Mouse (Mus musculus) layer of hippocampus, postnatal 10 days (tissue): ENCODE data around the gene Yap1. TPM values are rescaled to one million over a fixed set of nuclear protein-coding genes. Genes with fewer than 3 reads are reported as not detected.
"Not testable (repeated sequence)": the region's sequence is repeated elsewhere in the genome, so short reads cannot be mapped to it uniquely, and the experiment has no call there.

Experiments
- DNase-seq, 2 experiments: peaks; one replicate each; pipeline ENCODE4 v3.0.0; 2021; ENCODE audit warnings: low spot score in 2 of 2
- total RNA-seq, 2 experiments: library from RNA; stranded (reverse); gene quantifications; 2 replicates each; pipeline ENCODE4 v1.2.3; 2021

The Yap1 gene
- total RNA-seq, 2 experiments from 2014 or later = 14.8 to 16.3 TPM

DNA sequence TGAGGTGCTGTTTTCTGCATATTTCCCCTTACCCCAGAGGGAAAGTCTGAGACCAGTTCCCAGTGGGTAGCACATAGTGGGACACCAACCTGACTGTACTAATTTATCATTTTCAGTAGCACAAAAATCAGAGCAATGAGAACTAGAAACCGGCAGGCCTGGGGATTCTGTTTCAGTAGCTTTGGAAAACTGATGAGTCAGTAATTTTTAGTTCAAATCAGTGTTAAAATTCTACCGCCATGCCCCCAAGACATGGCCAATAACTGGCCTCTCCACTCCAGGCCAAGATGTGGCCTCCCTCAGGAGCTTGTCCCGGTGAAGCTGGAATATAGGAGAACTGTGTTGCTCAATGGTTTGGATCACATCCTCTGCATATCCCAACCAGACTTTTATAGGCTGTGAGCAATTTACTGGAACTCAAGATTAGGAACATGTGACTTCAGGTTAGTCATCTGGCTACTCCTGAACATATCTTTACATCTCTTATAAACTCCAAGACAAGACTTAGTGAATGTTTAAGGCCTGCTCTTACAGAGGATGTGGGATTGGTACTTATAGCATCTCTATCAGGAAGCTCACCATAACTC, 76.1 kb downstream of the Yap1 start:
- DNase-seq = no peak

GRCm38 (mm10) chr9:7914925-7915324, 89.5 kb downstream of the Yap1 start:
- no peak for DNase-seq

- DNase-seq = peak; percentile 25 to 42
Observed at GRCm38 (mm10) chr9:7914487-7914886, 89.9 kb downstream of the Yap1 start.

- DNase-seq = peak in 1 of 2 experiments; percentile 12
Observed at GRCm38 (mm10) chr9:7913953-7914352, 90.4 kb downstream of the Yap1 start.

GRCm38 (mm10) chr9:7907351-7907985, 96.9 kb downstream of the Yap1 start:
- no peak for DNase-seq

GRCm38 (mm10) chr9:7906564-7906963, 97.8 kb downstream of the Yap1 start:
- DNase-seq = no peak

DNA sequence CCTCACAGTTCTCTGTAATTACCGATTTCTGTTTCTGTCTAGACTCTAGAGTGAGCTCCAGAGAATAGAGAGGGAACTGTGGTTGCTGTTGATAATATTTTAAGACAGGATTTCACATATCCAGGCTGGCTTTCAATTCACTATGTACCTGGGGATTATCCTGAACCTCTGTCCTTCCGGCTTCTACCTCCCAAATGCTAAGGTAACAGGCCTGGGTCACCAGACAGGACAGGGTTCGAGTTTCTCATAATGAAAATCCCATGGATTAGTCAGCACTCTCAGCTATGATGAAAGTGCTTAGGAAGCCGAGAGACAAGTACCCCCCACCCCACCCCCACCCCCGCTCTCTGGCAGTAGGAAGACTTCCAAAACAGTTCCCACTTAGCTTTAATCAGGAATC, 100.6 kb downstream of the Yap1 start:
- no peak for DNase-seq

DNA sequence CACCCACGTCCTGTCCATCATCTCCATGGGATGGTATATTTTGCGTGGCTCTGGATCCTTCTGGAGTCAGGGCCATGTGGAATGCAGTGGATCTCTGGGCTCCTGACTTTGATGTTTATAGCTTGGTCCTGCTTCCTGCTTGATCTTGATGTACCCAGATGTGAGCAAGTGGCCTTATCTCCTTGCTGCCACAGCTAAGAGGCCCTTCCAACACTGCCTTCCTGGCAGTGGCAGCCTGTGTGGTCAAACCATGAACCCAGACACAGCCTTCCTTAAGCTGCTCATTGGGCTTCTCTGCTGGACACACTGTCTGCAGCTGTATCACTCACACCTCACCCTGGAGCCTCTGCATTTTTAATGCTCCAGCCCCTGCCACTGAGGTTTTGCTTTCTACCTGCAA, 101.1 kb downstream of the Yap1 start:
- DNase-seq = no peak

GRCm38 (mm10) chr9:7902311-7902710, 102.1 kb downstream of the Yap1 start:
- DNase-seq = no peak

DNA sequence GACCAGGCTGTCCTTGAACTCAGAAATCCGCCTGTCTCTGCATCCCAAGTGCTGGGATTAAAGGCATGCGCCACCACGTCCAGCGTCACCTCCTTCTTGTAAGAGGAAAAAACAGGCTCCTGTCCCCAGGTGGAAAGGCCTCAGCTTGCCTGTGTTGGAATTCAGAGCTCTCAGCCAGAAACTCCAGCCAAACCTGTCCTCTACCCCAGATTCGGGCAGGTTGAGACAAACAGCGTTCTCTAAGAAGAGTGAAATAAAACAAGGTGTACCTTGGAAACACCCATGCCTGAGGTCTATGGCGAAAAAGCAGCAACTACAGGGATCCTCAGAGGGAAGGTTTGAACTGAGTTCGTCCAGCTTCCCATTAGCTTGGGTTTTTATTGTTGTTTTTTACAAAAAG, 103.4 kb downstream of the Yap1 start:
- no peak for DNase-seq

- DNase-seq = peak; percentile 57 to 79
Observed at GRCm38 (mm10) chr9:7897502-7897901, 106.9 kb downstream of the Yap1 start.

GRCm38 (mm10) chr9:7891796-7892195, 112.6 kb downstream of the Yap1 start:
- DNase-seq = not testable (repeated sequence)

DNA sequence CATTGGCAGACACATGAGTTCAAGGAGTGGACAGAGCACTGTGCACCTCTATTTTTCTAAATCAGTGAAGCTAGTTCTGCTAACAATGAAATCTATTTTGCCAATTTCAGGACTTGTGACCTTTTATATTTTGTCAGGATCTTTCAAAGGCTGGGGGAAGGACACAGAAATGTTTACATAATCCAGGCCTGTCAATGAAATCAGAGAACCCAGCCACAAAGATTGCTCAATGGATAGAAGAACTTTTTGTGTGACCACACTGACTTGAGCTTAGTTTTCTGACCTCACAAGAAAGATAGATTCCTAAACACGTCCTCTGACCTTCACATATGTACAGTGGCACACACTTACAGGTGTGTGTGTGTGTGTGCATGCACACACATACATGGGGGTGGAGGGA, 113.2 kb downstream of the Yap1 start:
- no peak for DNase-seq

GRCm38 (mm10) chr9:7884346-7884745, 120.0 kb downstream of the Yap1 start:
- DNase-seq = no peak

DNA sequence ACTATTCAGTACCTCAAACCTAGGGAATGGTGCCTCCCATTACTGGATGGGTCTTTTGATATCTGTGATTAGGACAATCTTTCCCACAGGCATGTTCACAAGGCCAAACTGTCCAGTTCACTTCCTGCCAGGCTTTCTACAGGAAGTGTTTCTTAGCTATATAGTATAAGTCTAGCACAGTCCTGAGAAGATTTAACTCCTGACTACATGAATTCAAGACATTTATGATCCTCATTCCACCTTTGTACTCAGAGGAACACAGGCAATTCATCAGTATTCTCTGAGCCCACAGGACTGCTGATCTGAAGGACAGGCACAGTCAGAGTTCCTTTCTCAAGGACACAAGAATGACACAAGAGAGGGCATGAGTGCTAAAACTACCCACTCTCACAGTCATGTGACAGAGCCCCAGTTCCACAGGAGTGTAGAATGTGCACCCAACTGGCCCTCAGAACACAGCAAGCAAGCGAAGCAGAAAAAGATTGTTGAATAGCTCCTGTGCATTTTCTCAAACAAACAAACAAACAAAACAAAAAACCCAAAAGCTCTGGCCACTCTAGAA, 122.0 kb downstream of the Yap1 start:
- no peak for DNase-seq

Other genes starting within 250 kb of the Yap1 start
- 10 to 100 TPM; 10.5 to 10.7 TPM for gene Tmem123, start 240.6 kb downstream of the Yap1 start, total RNA-seq
- 10 to 100 TPM; 24.9 to 26.9 TPM for gene Birc2, start 167.5 kb downstream of the Yap1 start, total RNA-seq
- 1 to 10 TPM; 1.3 to 3.0 TPM for gene Birc3, start 131.4 kb downstream of the Yap1 start, total RNA-seq
- 1 to 10 TPM; 7.5 to 8.8 TPM for gene Cfap300, start 38.2 kb upstream of the Yap1 start, total RNA-seq
- gene Cep126, start 129.7 kb upstream of the Yap1 start, total RNA-seq = 10 to 100 TPM; 14.7 TPM